Mouse (Mus musculus) right cerebral cortex, adult 18-20 months (tissue): ENCODE measurements around the gene Trabd2b.

Experiments
- DNase-seq: peaks from one replicate; pipeline ENCODE4 v3.0.0; 2022; ENCODE audit warnings: mixed read lengths

The Trabd2b gene

DNA sequence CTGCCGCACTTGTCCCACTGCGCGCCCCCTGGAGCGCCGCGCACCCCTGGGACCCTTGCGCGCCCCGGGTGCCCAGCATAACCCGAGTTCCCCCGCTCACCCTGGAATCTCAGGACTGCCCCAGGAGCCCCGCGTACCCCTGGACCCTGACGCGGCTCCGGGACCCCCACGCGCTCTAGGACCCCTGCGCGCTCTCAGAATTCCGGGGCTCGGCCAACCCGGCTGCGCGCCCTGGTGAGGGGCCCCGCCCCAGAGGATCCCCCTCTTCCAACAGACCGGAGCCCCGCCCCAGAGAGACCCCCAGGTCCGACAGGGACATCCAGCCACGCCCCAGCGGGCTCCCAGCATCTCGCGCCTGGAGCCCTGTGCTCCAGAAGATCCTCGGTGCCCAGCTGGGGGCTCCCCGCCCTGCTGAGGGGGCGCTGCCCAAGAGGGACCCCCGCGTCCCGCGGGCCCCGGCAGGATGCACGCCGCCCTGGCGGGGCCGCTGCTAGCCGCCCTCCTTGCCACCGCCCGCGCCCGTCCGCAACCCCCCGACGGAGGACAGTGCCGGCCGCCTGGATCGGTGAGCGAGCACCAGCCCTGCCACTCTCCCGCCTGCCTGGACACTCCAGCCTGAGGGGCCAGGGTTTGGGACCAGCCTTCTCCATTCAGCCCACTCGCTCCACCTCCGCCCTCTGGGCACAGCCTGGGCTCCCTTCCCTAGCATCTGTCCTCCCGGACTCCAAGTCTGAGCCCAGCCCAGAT is at the start of gene Trabd2b:
Gene Trabd2b (plus strand): TSS at position 370 of the 747 bp plus-strand sequence.
- DNase-seq, result peak; percentile 24

GRCm38 (mm10) chr4:114357420-114357819 is 49.1 kb upstream of the Trabd2b start:
- no peak for DNase-seq

DNA sequence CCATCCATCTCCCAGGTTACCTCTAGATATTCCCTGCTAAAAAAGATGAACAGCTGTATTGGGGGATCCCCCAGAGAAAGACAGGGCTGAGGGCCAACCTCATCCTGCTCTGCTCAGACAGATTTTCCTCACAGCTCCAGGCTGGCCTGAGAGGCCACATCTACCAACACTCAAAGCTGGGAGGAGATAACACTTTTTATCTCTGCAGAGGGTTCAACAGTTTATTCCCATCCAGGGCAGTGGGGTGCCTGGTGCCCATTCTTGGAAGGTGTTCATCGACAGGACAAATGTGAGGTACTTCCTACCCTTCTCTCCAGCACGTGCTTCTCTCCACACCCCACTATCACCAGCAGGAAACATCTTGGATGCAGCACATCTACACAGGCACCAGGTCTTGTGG is 47.6 kb upstream of the Trabd2b start:
- no peak for DNase-seq

DNA sequence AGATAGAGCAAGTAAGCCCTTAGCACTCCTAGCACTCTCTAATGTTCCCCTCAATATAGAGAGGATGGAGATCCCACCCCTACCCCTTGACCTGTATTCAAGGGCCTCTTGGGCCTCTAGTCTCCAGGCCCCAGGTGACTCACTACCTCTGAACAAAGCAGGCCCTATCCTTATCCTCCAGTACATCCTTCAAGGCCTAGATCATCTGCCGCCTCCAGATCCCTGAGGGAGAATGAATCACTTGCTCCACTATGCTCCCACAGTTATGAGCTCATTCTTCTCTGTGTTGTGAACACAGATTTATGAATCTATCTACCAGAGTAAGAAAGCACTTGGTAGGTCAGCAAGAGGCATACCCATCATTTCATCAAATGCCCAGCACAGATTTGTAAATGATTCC is 46.7 kb upstream of the Trabd2b start:
- peak; percentile 77 for DNase-seq

DNA sequence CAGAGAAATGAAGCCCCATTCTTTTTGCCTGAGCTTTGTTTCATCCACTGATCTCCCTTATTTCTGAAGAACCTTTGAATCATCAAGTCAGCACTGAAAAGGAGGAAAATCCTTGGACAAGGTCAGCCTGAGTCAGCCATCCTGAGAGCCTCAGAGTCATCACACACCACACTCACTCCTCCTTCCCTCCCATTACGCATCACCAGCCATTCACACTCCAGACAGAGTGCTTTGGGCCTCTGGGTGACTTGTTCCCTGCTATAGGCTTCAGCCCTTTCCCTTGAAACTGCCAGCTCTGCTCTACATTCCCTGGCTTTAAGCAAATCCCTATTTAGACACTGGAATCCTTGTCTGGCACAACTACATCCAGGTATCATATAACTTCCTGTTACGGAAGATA is 45.2 kb upstream of the Trabd2b start:
- DNase-seq, result no peak

GRCm38 (mm10) chr4:114365000-114365399 is 41.5 kb upstream of the Trabd2b start:
- no peak for DNase-seq

- no peak for DNase-seq
These were observed 40.9 kb upstream of the Trabd2b start for GRCm38 (mm10) chr4:114365595-114365994.

- no peak for DNase-seq
These were observed 39.5 kb upstream of the Trabd2b start for GRCm38 (mm10) chr4:114367005-114367404.

DNA sequence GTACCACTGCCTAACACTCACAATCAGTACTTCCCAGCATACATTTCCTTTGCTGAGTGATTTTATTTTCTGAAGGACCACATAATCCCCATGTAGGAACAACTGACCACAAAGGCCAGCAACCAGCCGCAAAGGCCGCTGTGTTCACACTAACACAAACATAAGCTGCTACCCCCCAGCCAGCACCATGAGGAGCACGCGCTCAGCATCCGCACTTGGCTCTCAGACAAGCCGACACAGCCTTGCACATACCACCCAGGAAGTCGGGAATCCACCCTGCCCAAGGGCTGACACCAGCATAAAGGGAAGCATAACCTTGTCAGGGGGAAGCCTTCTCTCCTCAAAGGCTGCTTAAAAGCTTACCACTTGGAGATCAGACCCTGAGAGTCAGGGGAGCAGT is 38.7 kb upstream of the Trabd2b start:
- no peak for DNase-seq

DNA sequence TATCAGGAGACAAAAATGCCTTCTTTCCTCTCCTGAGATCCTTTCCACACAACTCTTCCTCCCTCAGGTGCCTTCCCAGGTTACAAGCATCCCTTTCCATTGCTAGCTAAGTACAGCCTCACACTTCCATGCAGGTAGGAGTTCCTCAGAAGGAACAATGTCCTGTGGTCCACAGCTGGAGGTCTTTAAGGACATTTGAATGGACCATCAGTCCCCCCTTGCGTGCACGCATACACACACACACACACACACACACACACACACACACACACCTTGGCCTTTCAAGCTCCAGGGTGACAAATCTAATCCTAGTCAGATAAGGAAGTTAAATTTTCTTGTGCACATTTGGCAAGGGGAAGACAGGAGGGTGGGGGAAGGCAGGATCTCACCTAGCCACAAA is 36.9 kb upstream of the Trabd2b start:
- no peak for DNase-seq

- no peak for DNase-seq
These were observed 35.4 kb upstream of the Trabd2b start for GRCm38 (mm10) chr4:114370935-114371715.

DNA sequence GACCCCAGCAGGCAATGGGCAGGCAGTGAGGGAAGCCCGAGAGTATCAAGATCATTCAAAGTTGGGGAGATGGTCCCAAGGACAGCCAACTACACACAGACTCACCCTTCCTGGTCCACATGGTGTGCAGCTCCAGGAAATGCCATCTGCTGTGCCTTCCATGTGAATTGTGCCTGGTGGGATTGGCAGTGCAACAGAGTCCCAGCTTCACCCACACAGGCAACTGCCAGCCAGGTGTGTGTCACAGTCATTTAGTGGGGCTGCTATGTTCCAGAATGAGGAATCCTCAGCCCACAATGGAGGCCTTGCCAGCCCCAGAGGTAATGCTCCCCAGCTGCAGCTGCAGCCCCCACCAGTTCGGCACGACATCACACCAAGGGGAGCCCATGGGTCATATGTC is 33.8 kb upstream of the Trabd2b start:
- peak; percentile 73 for DNase-seq

DNA sequence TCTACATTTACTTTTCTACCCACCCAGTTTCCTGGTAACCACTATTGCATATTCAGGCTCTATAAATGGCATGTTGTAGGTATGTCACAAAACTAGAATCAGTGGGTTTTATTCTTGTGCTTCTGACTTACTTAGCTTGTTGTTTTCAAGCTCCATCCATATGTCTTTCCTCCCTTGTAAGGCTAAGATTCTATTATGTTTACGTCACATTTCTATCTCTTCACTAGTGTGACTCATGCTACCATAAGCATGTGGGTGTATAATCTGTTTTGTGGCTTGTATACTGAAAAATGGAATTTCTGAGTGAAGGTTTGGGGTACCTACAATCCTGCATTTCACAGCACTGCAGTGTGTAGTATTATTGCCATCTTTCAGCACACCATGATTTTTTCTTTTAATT is 32.2 kb upstream of the Trabd2b start:
- no peak for DNase-seq

DNA sequence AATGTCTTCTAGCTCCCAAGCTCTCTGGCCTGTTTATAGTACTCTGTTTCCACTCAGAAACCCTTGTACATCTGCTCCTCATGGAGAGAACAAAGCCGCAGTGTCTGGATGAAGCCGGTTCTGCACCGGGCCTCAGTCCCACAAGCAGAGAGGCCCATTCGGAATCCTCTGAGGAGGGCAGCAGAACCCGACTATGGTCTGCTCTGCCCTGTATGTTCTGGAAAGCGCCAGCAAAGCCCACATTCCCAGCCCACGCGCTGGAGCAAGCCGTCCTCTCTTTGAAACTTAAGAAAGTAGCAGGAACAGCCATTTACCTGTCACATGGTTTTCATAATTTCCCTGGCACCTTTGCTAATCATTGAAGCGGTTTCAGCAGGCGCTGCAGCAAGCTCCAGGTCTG is 29.0 kb upstream of the Trabd2b start:
- DNase-seq, result no peak

DNA sequence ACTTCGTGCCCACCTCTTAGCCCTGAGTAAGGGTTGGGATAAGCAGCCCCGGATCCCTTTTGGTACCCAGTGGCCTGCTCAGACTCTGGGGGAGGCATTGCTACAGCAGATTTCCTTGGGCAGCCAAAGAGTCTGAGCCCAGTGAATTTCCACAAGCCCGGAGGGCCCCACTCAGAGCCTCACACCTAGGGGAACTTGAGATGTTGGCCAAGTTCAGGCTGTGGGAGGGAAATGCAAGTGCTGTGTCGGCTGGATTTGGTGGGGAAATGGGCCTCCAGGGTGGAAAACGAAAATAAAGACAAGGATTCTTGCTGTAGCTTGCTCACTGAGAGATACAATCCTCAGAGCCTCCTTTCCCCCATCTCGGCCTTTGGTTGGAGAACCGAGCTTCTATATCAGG is 28.0 kb upstream of the Trabd2b start:
- DNase-seq, result peak; percentile 80

DNA sequence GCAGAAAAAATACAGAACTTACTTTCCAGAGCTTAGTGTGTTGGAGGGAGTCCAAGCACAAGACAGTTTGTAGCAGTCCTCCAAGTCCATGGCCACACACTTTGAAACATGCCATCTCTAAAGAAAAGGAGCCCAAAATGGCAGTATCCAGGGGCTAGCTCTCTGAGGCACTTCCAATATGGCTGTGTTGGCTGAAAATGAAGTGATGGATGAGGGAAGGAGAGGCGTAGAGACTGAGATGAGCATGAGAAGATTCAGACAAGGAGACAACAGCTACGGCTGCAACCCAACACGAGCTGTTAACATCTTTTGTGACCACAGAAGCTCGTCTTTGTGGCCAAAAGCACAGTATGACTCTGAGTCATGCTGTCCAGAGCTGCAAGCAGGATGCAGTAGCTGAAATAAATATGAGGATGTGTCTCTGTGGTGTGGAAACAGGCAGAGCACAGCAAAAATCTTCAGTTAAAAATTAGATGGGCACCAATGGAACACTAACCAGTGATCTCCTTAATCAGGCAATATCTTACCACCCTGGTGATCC is 27.0 kb upstream of the Trabd2b start:
- no peak for DNase-seq

- no peak for DNase-seq
These were observed 23.9 kb upstream of the Trabd2b start for GRCm38 (mm10) chr4:114382627-114383026.

GRCm38 (mm10) chr4:114385236-114385635 is 21.3 kb upstream of the Trabd2b start:
- DNase-seq, result no peak

DNA sequence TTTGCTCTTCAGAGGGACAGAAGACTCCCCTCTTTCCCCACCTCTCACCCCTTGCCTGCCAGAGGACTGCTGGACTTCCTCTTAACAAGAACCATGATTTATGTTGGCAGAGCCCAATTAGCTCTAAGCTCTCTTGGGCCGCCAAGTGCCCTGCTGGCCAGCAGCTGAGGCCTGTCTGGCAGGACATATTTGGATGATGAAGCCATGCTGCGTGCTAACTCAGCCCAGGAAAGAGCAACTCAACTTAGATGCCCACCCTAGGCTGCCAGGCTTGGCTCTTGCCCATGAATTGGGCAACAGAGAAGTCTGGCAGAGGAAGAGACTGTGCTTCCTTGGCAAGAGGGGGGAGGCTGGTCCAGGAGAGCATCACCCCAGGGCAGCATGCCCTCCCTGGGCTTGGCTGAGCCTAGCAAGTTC is 20.1 kb upstream of the Trabd2b start:
- DNase-seq, result no peak

DNA sequence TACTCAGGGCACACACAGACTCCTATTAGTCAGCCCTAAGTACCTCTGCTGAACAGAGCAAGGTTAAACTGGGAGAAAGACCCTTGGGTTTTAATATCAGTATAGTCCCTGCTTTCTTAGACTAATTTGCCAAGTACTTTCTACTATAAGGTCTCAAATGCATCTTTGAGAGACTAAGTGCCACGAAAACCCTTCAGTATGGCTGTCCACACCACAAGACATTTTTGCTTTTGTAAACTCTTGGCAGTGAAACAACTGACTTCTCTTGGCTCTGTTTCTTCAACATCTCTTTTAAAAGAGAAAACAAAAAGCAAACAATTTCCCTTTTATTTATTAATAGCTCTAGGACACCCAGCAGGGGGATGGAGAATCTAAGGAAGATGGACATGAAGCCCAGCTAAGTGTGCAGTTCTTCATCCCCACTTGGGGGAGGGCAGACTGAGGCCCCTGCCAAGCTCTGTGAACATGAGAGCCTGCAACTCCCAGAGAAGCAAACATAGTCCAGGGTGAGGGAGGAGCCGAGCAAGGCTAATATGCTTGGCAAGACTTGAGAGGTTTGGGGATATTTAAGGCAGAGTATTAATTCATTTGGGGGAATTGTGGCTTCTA is 18.9 kb upstream of the Trabd2b start:
- no peak for DNase-seq

DNA sequence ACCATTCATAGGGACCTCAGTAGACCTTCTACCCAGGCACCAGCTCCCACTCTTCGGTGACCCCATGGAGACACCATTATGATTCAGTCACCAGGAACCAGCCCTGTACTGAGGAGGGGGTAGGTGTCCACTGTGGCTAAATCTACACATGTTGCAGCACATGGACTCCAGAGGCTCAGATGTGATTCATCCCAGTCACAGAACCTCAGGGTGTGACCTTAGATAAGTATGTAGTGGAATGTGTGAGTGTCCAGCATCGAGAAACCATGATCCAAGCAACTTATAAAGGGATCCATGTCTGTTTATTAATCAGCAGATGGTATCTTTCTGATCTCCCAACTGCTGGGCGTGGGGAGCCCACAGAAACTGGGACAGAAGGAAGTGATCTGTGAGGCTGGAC is 18.2 kb upstream of the Trabd2b start:
- DNase-seq, result no peak

- no peak for DNase-seq
These were observed 16.9 kb upstream of the Trabd2b start for GRCm38 (mm10) chr4:114389653-114390052.

GRCm38 (mm10) chr4:114397625-114398024 is 8.9 kb upstream of the Trabd2b start:
- DNase-seq, result no peak

DNA sequence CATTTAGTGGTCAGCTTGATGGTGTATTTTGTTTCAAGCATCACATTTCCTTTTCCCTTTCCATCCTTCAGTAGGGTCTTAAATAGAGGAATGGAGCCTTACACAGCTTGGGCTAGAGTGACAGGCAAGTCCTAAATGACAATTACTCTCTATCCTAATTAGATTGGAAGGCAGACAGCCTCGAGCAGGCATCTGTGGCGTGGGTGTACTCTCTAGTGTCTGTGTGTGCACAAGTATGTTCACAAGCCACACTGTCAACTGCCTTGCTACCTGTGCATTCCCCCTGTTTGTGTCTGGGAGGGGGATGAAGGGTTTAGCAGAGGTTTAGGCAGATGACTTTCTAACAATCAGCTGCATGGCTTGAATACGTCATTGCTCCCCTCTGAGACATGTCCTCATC is 6.7 kb upstream of the Trabd2b start:
- DNase-seq, result no peak
